Mouse (Mus musculus): ENCODE measurements around the gene Ggta1. TPM values are rescaled to one million over a fixed set of nuclear protein-coding genes. Genes with fewer than 3 reads are reported as not detected.

Ggta1 gene
- polyA plus RNA-seq, 1 experiment from 2014 or later: 20.8 TPM

- Histone ChIP-seq H3K36me3 (no peaks in the 10 kb centered on the region), H3K4me3 (no peak overlapping the region), H3K27me3 (no peaks in the 10 kb centered on the region), H3K4me2 (peak overlapping the region; percentile 21), H3K9me3 (no peaks in the 10 kb centered on the region), H3K27ac (peak overlapping the region; percentile 66), H3K9ac (no peak overlapping the region), H3K4me1 (peaks cover 61% of the 10 kb centered on the region)
- WGBS: 39% methylated on average over 16 of the region's 16 CpGs
- peak; percentile 48; the same call in 1 of the 2 replicates for ATAC-seq (ENCODE audit: borderline replicate concordance, extremely low read depth, low FRiP score, low TSS enrichment)
Observed at GRCm38 (mm10) chr2:35443981-35444763, 18.9 kb downstream of the Ggta1 start.

- H3K4me2 ChIP-seq: no peak overlapping the region
- H3K9ac ChIP-seq: no peak overlapping the region
- 71% methylated on average over 5 of the region's 5 CpGs for WGBS
- no peak for ATAC-seq (ENCODE audit: borderline replicate concordance, extremely low read depth, low FRiP score, low TSS enrichment)
- H3K4me3 ChIP-seq: no peak overlapping the region
- peaks cover 56% of the 10 kb centered on the region for H3K4me1 ChIP-seq
- H3K36me3 ChIP-seq: no peaks in the 10 kb centered on the region
- no peaks in the 10 kb centered on the region for H3K9me3 ChIP-seq
- no peak overlapping the region for H3K27ac ChIP-seq
- no peaks in the 10 kb centered on the region for H3K27me3 ChIP-seq
Observed at GRCm38 (mm10) chr2:35443325-35443724, 19.7 kb downstream of the Ggta1 start.

GRCm38 (mm10) chr2:35442079-35442478 lies 21.0 kb downstream of the Ggta1 start:
- Histone ChIP-seq H3K27me3 (no peaks in the 10 kb centered on the region), H3K4me2 (no peak overlapping the region), H3K4me1 (peaks cover 52% of the 10 kb centered on the region), H3K4me3 (no peak overlapping the region), H3K27ac (no peak overlapping the region), H3K9ac (no peak overlapping the region), H3K36me3 (no peaks in the 10 kb centered on the region), H3K9me3 (no peaks in the 10 kb centered on the region)
- 66% methylated on average over 6 of the region's 6 CpGs for WGBS
- ATAC-seq (ENCODE audit: borderline replicate concordance, extremely low read depth, low FRiP score, low TSS enrichment): no peak

- H3K36me3 ChIP-seq: no peaks in the 10 kb centered on the region
- 67% methylated on average over 6 of the region's 6 CpGs for WGBS
- H3K4me2 ChIP-seq: no peak overlapping the region
- no peak overlapping the region for H3K27ac ChIP-seq
- ATAC-seq (ENCODE audit: borderline replicate concordance, extremely low read depth, low FRiP score, low TSS enrichment): no peak
- no peak overlapping the region for H3K9ac ChIP-seq
- no peaks in the 10 kb centered on the region for H3K9me3 ChIP-seq
- no peak overlapping the region for H3K4me3 ChIP-seq
- peaks cover 49% of the 10 kb centered on the region for H3K4me1 ChIP-seq
- no peaks in the 10 kb centered on the region for H3K27me3 ChIP-seq
Observed at GRCm38 (mm10) chr2:35441419-35441818, 21.6 kb downstream of the Ggta1 start.

- Histone ChIP-seq H3K4me1 (peaks cover 40% of the 10 kb centered on the region), H3K9me3 (no peaks in the 10 kb centered on the region), H3K4me3 (no peak overlapping the region), H3K27me3 (no peaks in the 10 kb centered on the region), H3K4me2 (no peak overlapping the region), H3K27ac (no peak overlapping the region), H3K36me3 (no peaks in the 10 kb centered on the region), H3K9ac (no peak overlapping the region)
- 94% methylated on average over 3 of the region's 3 CpGs for WGBS
- no peak for ATAC-seq (ENCODE audit: borderline replicate concordance, extremely low read depth, low FRiP score, low TSS enrichment)
Observed at GRCm38 (mm10) chr2:35440480-35440879, 22.6 kb downstream of the Ggta1 start.

GRCm38 (mm10) chr2:35437796-35438195 lies 25.2 kb downstream of the Ggta1 start:
- ATAC-seq (ENCODE audit: borderline replicate concordance, extremely low read depth, low FRiP score, low TSS enrichment): no peak
- Histone ChIP-seq H3K36me3 (no peaks in the 10 kb centered on the region), H3K9me3 (no peaks in the 10 kb centered on the region), H3K27me3 (no peaks in the 10 kb centered on the region), H3K9ac (no peak overlapping the region), H3K4me2 (no peak overlapping the region), H3K4me1 (peaks cover 34% of the 10 kb centered on the region), H3K4me3 (no peak overlapping the region), H3K27ac (no peak overlapping the region)
- 83% methylated on average over 2 of the region's 2 CpGs for WGBS

- Histone ChIP-seq H3K9me3 (no peaks in the 10 kb centered on the region), H3K9ac (no peak overlapping the region), H3K4me1 (peaks cover 30% of the 10 kb centered on the region), H3K27me3 (no peaks in the 10 kb centered on the region), H3K4me2 (no peak overlapping the region), H3K27ac (no peak overlapping the region), H3K4me3 (no peak overlapping the region), H3K36me3 (no peaks in the 10 kb centered on the region)
- no peak for ATAC-seq (ENCODE audit: borderline replicate concordance, extremely low read depth, low FRiP score, low TSS enrichment)
- 59% methylated on average over 6 of the region's 6 CpGs for WGBS
Observed at GRCm38 (mm10) chr2:35434576-35435123, 28.4 kb downstream of the Ggta1 start.

- ATAC-seq (ENCODE audit: borderline replicate concordance, extremely low read depth, low FRiP score, low TSS enrichment): no peak
- no peak overlapping the region for H3K4me3 ChIP-seq
- WGBS: 51% methylated on average over 4 of the region's 4 CpGs
- no peaks in the 10 kb centered on the region for H3K9me3 ChIP-seq
- H3K36me3 ChIP-seq: no peaks in the 10 kb centered on the region
- peaks cover 30% of the 10 kb centered on the region for H3K4me1 ChIP-seq
- peak overlapping the region; percentile 83 for H3K27ac ChIP-seq
- H3K27me3 ChIP-seq: no peaks in the 10 kb centered on the region
- H3K9ac ChIP-seq: no peak overlapping the region
- no peak overlapping the region for H3K4me2 ChIP-seq
Observed at GRCm38 (mm10) chr2:35433428-35433827, 29.6 kb downstream of the Ggta1 start.

- peaks cover 30% of the 10 kb centered on the region for H3K4me1 ChIP-seq
- peak; percentile 56 for ATAC-seq (ENCODE audit: borderline replicate concordance, extremely low read depth, low FRiP score, low TSS enrichment)
- H3K36me3 ChIP-seq: no peaks in the 10 kb centered on the region
- peak overlapping the region; percentile 83 for H3K27ac ChIP-seq
- peak overlapping the region; percentile 46 for H3K4me2 ChIP-seq
- H3K4me3 ChIP-seq: peak overlapping the region; percentile 26
- WGBS: 15% methylated on average over 7 of the region's 7 CpGs
- 0 out of 2 replicates have a peak overlapping the region, but pooled peaks have one; percentile 26 for H3K9ac ChIP-seq
- H3K9me3 ChIP-seq: no peaks in the 10 kb centered on the region
- no peaks in the 10 kb centered on the region for H3K27me3 ChIP-seq
Observed at GRCm38 (mm10) chr2:35432472-35432871, 30.6 kb downstream of the Ggta1 start.

GRCm38 (mm10) chr2:35432011-35432410 lies 31.0 kb downstream of the Ggta1 start:
- Histone ChIP-seq H3K27me3 (no peaks in the 10 kb centered on the region), H3K4me2 (peak overlapping the region; percentile 46), H3K4me3 (peak overlapping the region; percentile 26), H3K27ac (peak overlapping the region; percentile 83), H3K4me1 (peaks cover 30% of the 10 kb centered on the region), H3K9me3 (no peaks in the 10 kb centered on the region), H3K9ac (0 out of 2 replicates have a peak overlapping the region, but pooled peaks have one; percentile 26), H3K36me3 (no peaks in the 10 kb centered on the region)
- 2% methylated on average over 7 of the region's 7 CpGs for WGBS
- peak; percentile 63 for ATAC-seq (ENCODE audit: borderline replicate concordance, extremely low read depth, low FRiP score, low TSS enrichment)

- no peak overlapping the region for H3K4me3 ChIP-seq
- no peaks in the 10 kb centered on the region for H3K27me3 ChIP-seq
- H3K4me2 ChIP-seq: no peak overlapping the region
- no peak overlapping the region for H3K27ac ChIP-seq
- no peaks in the 10 kb centered on the region for H3K9me3 ChIP-seq
- ATAC-seq (ENCODE audit: borderline replicate concordance, extremely low read depth, low FRiP score, low TSS enrichment): no peak
- no peaks in the 10 kb centered on the region for H3K36me3 ChIP-seq
- no peak overlapping the region for H3K9ac ChIP-seq
- 85% methylated on average over 8 of the region's 8 CpGs for WGBS
- peaks cover 30% of the 10 kb centered on the region for H3K4me1 ChIP-seq
Observed at GRCm38 (mm10) chr2:35430806-35431205, 32.2 kb downstream of the Ggta1 start.

- H3K4me1 ChIP-seq: peaks cover 23% of the 10 kb centered on the region
- 73% methylated on average over 4 of the region's 4 CpGs for WGBS
- no peaks in the 10 kb centered on the region for H3K9me3 ChIP-seq
- H3K9ac ChIP-seq: no peak overlapping the region
- no peaks in the 10 kb centered on the region for H3K27me3 ChIP-seq
- H3K4me3 ChIP-seq: no peak overlapping the region
- no peak overlapping the region for H3K27ac ChIP-seq
- H3K36me3 ChIP-seq: no peaks in the 10 kb centered on the region
- no peak overlapping the region for H3K4me2 ChIP-seq
- ATAC-seq (ENCODE audit: borderline replicate concordance, extremely low read depth, low FRiP score, low TSS enrichment): no peak
Observed at GRCm38 (mm10) chr2:35428615-35429300, 34.3 kb downstream of the Ggta1 start.

Data from lung, embryonic 15.5 days (tissue).